Mouse (Mus musculus): ENCODE data around the gene Lca5l.

GRCm38 (mm10) chr16:96179156-96179555, 12.9 kb downstream of the Lca5l start:
- TF ChIP-seq CTCF (IDR thresholded peaks at IDR 0.05; ENCODE audit: control insufficient read depth, insufficient read depth, insufficient replicate concordance, low read depth, low read length) (no peak), POLR2A (IDR thresholded peaks at IDR 0.05; ENCODE audit: control insufficient read depth, low read depth, low read length) (no peak)
